Mouse (Mus musculus) thymus, adult 2 months (tissue): ENCODE results near the gene Osbpl9.

ENCODE experiments used
- CTCF ChIP-seq: fragments of 200-500 bp; IDR thresholded peaks from 2 replicates; pipeline ENCODE4 v1.5.1; 2012; ENCODE audit warnings: mild to moderate bottlenecking, control low read depth, low read length, moderate library complexity, borderline replicate concordance; ENCODE audit not compliant: control insufficient read depth, poor library complexity, insufficient read depth; ENCODE audit errors: extremely low read depth
- POLR2A ChIP-seq: fragments of 200-500 bp; IDR thresholded peaks from 2 replicates; pipeline ENCODE4 v1.6.1; 2012; ENCODE audit warnings: mild to moderate bottlenecking, low read length, control low read depth, moderate library complexity; ENCODE audit not compliant: control insufficient read depth, poor library complexity, insufficient read depth; ENCODE audit errors: extremely low read depth

GRCm38 (mm10) chr4:109203931-109204330, 1.9 kb upstream of the Osbpl9 start:
- no peak for TF ChIP-seq CTCF
- TF ChIP-seq POLR2A = no peak
